Mouse (Mus musculus): ENCODE results near the gene Ppp1r26. TPM values are rescaled to one million over a fixed set of nuclear protein-coding genes. Genes with fewer than 3 reads are reported as not detected.
"Not testable (repeated sequence)": the region's sequence is repeated elsewhere in the genome, so short reads cannot be mapped to it uniquely, and the experiment has no call there.

The Ppp1r26 gene
- polyA plus RNA-seq, 1 experiment from 2014 or later, result 2.3 TPM

- Histone ChIP-seq H3K36me3 (ENCODE audit: control insufficient read depth, insufficient read depth, low read length) (peaks cover 15% of the 10 kb centered on the region), H3K9me3 (replicated peaks; ENCODE audit: control insufficient read depth, low read length) (no peaks in the 10 kb centered on the region), H3K27me3 (ENCODE audit: control insufficient read depth, insufficient read depth, low read length) (peaks cover 2% of the 10 kb centered on the region; the same call in 1 of the 2 replicates), H3K27ac (ENCODE audit: low read depth, low read length) (no peak overlapping the region), H3K4me2 (no peak overlapping the region), H3K9ac (ENCODE audit: low read depth, low read length) (no peak overlapping the region), H3K4me3 (ENCODE audit: low read depth, low read length) (no peak overlapping the region), H3K4me1 (ENCODE audit: control insufficient read depth, insufficient read depth, low read length) (peaks cover 5% of the 10 kb centered on the region; the same call in 1 of the 2 replicates)
- no peak for ATAC-seq (replicated peaks; ENCODE audit: insufficient number of reproducible peaks, low FRiP score, low TSS enrichment)
- WGBS (ENCODE audit: insufficient replicate concordance), result 92% methylated on average over 2 of the region's 2 CpGs
Observed at GRCm38 (mm10) chr2:28470591-28470990, 24.0 kb downstream of the Ppp1r26 start.

- H3K9ac ChIP-seq (ENCODE audit: low read depth, low read length); H3K27me3 ChIP-seq (ENCODE audit: control insufficient read depth, insufficient read depth, low read length); H3K9me3 ChIP-seq (replicated peaks; ENCODE audit: control insufficient read depth, low read length); H3K4me2 ChIP-seq; H3K4me1 ChIP-seq (ENCODE audit: control insufficient read depth, insufficient read depth, low read length); H3K4me3 ChIP-seq (ENCODE audit: low read depth, low read length); ATAC-seq (replicated peaks; ENCODE audit: insufficient number of reproducible peaks, low FRiP score, low TSS enrichment); H3K27ac ChIP-seq (ENCODE audit: low read depth, low read length): not testable (repeated sequence)
- 90% methylated on average over 8 of the region's 8 CpGs for WGBS (ENCODE audit: insufficient replicate concordance)
- peaks cover 15% of the 10 kb centered on the region for H3K36me3 ChIP-seq (ENCODE audit: control insufficient read depth, insufficient read depth, low read length)
Observed at GRCm38 (mm10) chr2:28472011-28472410, 25.4 kb downstream of the Ppp1r26 start.

- H3K27me3 ChIP-seq (ENCODE audit: control insufficient read depth, insufficient read depth, low read length); H3K27ac ChIP-seq (ENCODE audit: low read depth, low read length); H3K9me3 ChIP-seq (replicated peaks; ENCODE audit: control insufficient read depth, low read length); H3K36me3 ChIP-seq (ENCODE audit: control insufficient read depth, insufficient read depth, low read length); H3K9ac ChIP-seq (ENCODE audit: low read depth, low read length); H3K4me2 ChIP-seq; H3K4me3 ChIP-seq (ENCODE audit: low read depth, low read length); H3K4me1 ChIP-seq (ENCODE audit: control insufficient read depth, insufficient read depth, low read length); ATAC-seq (replicated peaks; ENCODE audit: insufficient number of reproducible peaks, low FRiP score, low TSS enrichment): not testable (repeated sequence)
- 88% methylated on average over 5 of the region's 5 CpGs for WGBS (ENCODE audit: insufficient replicate concordance)
Observed at GRCm38 (mm10) chr2:28477993-28478392, 31.4 kb downstream of the Ppp1r26 start.

- Histone ChIP-seq H3K9me3 (replicated peaks; ENCODE audit: control insufficient read depth, low read length) (no peaks in the 10 kb centered on the region), H3K27me3 (ENCODE audit: control insufficient read depth, insufficient read depth, low read length) (no peaks in the 10 kb centered on the region), H3K4me1 (ENCODE audit: control insufficient read depth, insufficient read depth, low read length) (no peaks in the 10 kb centered on the region), H3K9ac (ENCODE audit: low read depth, low read length) (no peak overlapping the region), H3K4me3 (ENCODE audit: low read depth, low read length) (no peak overlapping the region), H3K36me3 (ENCODE audit: control insufficient read depth, insufficient read depth, low read length) (no peaks in the 10 kb centered on the region), H3K4me2 (no peak overlapping the region), H3K27ac (ENCODE audit: low read depth, low read length) (no peak overlapping the region)
- ATAC-seq (replicated peaks; ENCODE audit: insufficient number of reproducible peaks, low FRiP score, low TSS enrichment), result no peak
- 75% methylated on average over 20 of the region's 20 CpGs for WGBS (ENCODE audit: insufficient replicate concordance)
Observed at GRCm38 (mm10) chr2:28479208-28480204, 32.9 kb downstream of the Ppp1r26 start.

GRCm38 (mm10) chr2:28483861-28484260 lies 37.3 kb downstream of the Ppp1r26 start:
- no peak for ATAC-seq (replicated peaks; ENCODE audit: insufficient number of reproducible peaks, low FRiP score, low TSS enrichment)
- 72% methylated on average over 2 of the region's 2 CpGs for WGBS (ENCODE audit: insufficient replicate concordance)
- Histone ChIP-seq H3K27me3 (ENCODE audit: control insufficient read depth, insufficient read depth, low read length) (no peaks in the 10 kb centered on the region), H3K9me3 (replicated peaks; ENCODE audit: control insufficient read depth, low read length) (no peaks in the 10 kb centered on the region), H3K36me3 (ENCODE audit: control insufficient read depth, insufficient read depth, low read length) (no peaks in the 10 kb centered on the region), H3K4me1 (ENCODE audit: control insufficient read depth, insufficient read depth, low read length) (no peaks in the 10 kb centered on the region), H3K4me2 (no peak overlapping the region), H3K9ac (ENCODE audit: low read depth, low read length) (no peak overlapping the region), H3K4me3 (ENCODE audit: low read depth, low read length) (no peak overlapping the region), H3K27ac (ENCODE audit: low read depth, low read length) (no peak overlapping the region)

GRCm38 (mm10) chr2:28494521-28494920 lies 47.9 kb downstream of the Ppp1r26 start:
- Histone ChIP-seq H3K4me2 (no peak overlapping the region), H3K4me3 (ENCODE audit: low read depth, low read length) (no peak overlapping the region), H3K4me1 (ENCODE audit: control insufficient read depth, insufficient read depth, low read length) (no peaks in the 10 kb centered on the region), H3K36me3 (ENCODE audit: control insufficient read depth, insufficient read depth, low read length) (no peaks in the 10 kb centered on the region), H3K9me3 (replicated peaks; ENCODE audit: control insufficient read depth, low read length) (no peaks in the 10 kb centered on the region), H3K27me3 (ENCODE audit: control insufficient read depth, insufficient read depth, low read length) (no peaks in the 10 kb centered on the region), H3K9ac (ENCODE audit: low read depth, low read length) (no peak overlapping the region), H3K27ac (ENCODE audit: low read depth, low read length) (no peak overlapping the region)
- 74% methylated on average over 2 of the region's 2 CpGs for WGBS (ENCODE audit: insufficient replicate concordance)
- ATAC-seq (replicated peaks; ENCODE audit: insufficient number of reproducible peaks, low FRiP score, low TSS enrichment), result no peak

- no peak overlapping the region for H3K4me2 ChIP-seq
- H3K4me3 ChIP-seq (ENCODE audit: low read depth, low read length), result no peak overlapping the region
- no peaks in the 10 kb centered on the region for H3K4me1 ChIP-seq (ENCODE audit: control insufficient read depth, insufficient read depth, low read length)
- no peaks in the 10 kb centered on the region for H3K9me3 ChIP-seq (replicated peaks; ENCODE audit: control insufficient read depth, low read length)
- H3K9ac ChIP-seq (ENCODE audit: low read depth, low read length), result no peak overlapping the region
- no peak overlapping the region for H3K27ac ChIP-seq (ENCODE audit: low read depth, low read length)
- H3K27me3 ChIP-seq (ENCODE audit: control insufficient read depth, insufficient read depth, low read length), result no peaks in the 10 kb centered on the region
- 71% methylated on average over 14 of the region's 14 CpGs for WGBS (ENCODE audit: insufficient replicate concordance)
- no peak for ATAC-seq (replicated peaks; ENCODE audit: insufficient number of reproducible peaks, low FRiP score, low TSS enrichment)
- H3K36me3 ChIP-seq (ENCODE audit: control insufficient read depth, insufficient read depth, low read length), result no peaks in the 10 kb centered on the region
Observed at GRCm38 (mm10) chr2:28495207-28495756, 48.7 kb downstream of the Ppp1r26 start.

- H3K4me1 ChIP-seq (ENCODE audit: control insufficient read depth, insufficient read depth, low read length), result no peaks in the 10 kb centered on the region
- H3K4me2 ChIP-seq, result no peak overlapping the region
- H3K27me3 ChIP-seq (ENCODE audit: control insufficient read depth, insufficient read depth, low read length), result no peaks in the 10 kb centered on the region
- no peaks in the 10 kb centered on the region for H3K36me3 ChIP-seq (ENCODE audit: control insufficient read depth, insufficient read depth, low read length)
- no peak overlapping the region for H3K9ac ChIP-seq (ENCODE audit: low read depth, low read length)
- H3K27ac ChIP-seq (ENCODE audit: low read depth, low read length), result no peak overlapping the region
- no peak for ATAC-seq (replicated peaks; ENCODE audit: insufficient number of reproducible peaks, low FRiP score, low TSS enrichment)
- H3K9me3 ChIP-seq (replicated peaks; ENCODE audit: control insufficient read depth, low read length), result no peaks in the 10 kb centered on the region
- WGBS (ENCODE audit: insufficient replicate concordance), result 82% methylated on average over 16 of the region's 16 CpGs
- H3K4me3 ChIP-seq (ENCODE audit: low read depth, low read length), result no peak overlapping the region
Observed at GRCm38 (mm10) chr2:28495801-28496595, 49.4 kb downstream of the Ppp1r26 start.

Measured in heart, embryonic 11.5 days (tissue).